Mouse (Mus musculus) stomach, embryonic 15.5 days (tissue): ENCODE data around the gene Camkmt. TPM values are rescaled to one million over a fixed set of nuclear protein-coding genes. Genes with fewer than 3 reads are reported as not detected.
A peak's percentile ranks its signal among the peaks of the same experiment; 100 is the strongest.

Experiments used
- ATAC-seq: fragments of 200-750 bp; cut with Nextera tagmentation; 2 replicates; pipeline ENCODE4 v1.8.0; 2017; ENCODE audit warnings: low read depth, moderate number of reproducible peaks, moderate TSS enrichment; ENCODE audit not compliant: insufficient read depth, low FRiP score
- H3K27ac ChIP-seq: fragments of 300-500 bp; sonication (generic); 2 replicates; pipeline ENCODE4 v1.5.1; 2015; ENCODE audit warnings: mild to moderate bottlenecking, inconsistent platforms
- H3K27me3 ChIP-seq: fragments of 300-500 bp; sonication (generic); replicated peaks from 2 replicates; pipeline ENCODE4 v1.6.1; 2015; ENCODE audit warnings: inconsistent platforms
- H3K36me3 ChIP-seq: fragments of 300-500 bp; sonication (generic); 2 replicates; pipeline ENCODE4 v1.6.1; 2015; ENCODE audit warnings: inconsistent platforms
- H3K4me1 ChIP-seq: fragments of 300-500 bp; sonication (generic); 2 replicates; pipeline ENCODE4 v1.6.1; 2015; ENCODE audit warnings: inconsistent platforms
- H3K4me2 ChIP-seq: fragments of 300-500 bp; sonication (generic); 2 replicates; pipeline ENCODE4 v1.6.1; 2015; ENCODE audit warnings: mild to moderate bottlenecking, inconsistent platforms
- H3K4me3 ChIP-seq: fragments of 300-500 bp; sonication (generic); replicated peaks from 2 replicates; pipeline ENCODE4 v1.5.1; 2015; ENCODE audit warnings: inconsistent platforms
- H3K9ac ChIP-seq: fragments of 300-500 bp; sonication (generic); 2 replicates; pipeline ENCODE4 v1.6.1; 2015; ENCODE audit warnings: inconsistent platforms
- H3K9me3 ChIP-seq: fragments of 300-500 bp; sonication (generic); 2 replicates; pipeline ENCODE4 v1.6.1; 2016; ENCODE audit warnings: inconsistent platforms
- WGBS: fragments of 180-500 bp; shearing (Covaris S2); methylation state at CpG from one replicate; pipeline ENCODE4 v1.1.7; 2015; 5-methylcytosine and 5-hydroxymethylcytosine counted together
- polyA plus RNA-seq: library from polyadenylated mRNA; unstranded; fragments of >200 nt; fragmentation: Nextera tagmentation; extraction: Ambion mirVana; gene quantifications from 2 replicates; pipeline ENCODE4 v1.2.1, GENCODE M21; 2015

The Camkmt gene
- polyA plus RNA-seq, 1 experiment from 2014 or later, result 14.3 TPM

DNA sequence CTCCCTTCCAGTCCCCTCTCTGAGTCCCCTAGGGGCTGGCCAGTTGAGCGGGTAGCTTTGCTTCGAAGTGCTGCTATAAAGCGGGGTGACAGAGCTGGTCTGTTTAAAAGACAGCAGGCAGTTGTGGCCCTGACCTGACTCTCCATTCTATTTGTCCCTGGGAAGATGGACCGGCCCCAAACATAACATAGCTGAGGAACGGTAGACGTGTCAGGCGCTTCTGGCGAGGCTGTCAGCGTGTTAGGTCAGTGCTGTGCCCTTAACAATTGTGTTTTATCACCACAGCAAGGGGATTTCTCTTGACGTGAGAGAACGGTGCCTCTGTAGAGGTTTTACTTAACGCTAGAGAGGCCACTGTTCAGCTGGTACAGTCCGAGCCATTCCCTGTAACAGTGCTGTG lies 86.9 kb downstream of the Camkmt start:
- ATAC-seq, result no peak
- Histone ChIP-seq H3K4me3 (no peak overlapping the region), H3K36me3 (no peaks in the 10 kb centered on the region), H3K9me3 (no peaks in the 10 kb centered on the region), H3K4me2 (no peak overlapping the region), H3K27ac (no peak overlapping the region), H3K4me1 (no peaks in the 10 kb centered on the region), H3K9ac (no peak overlapping the region), H3K27me3 (no peaks in the 10 kb centered on the region)
- 55% methylated on average over 13 of the region's 13 CpGs for whole genome bisulfite sequencing

- Histone ChIP-seq H3K4me3 (no peak overlapping the region), H3K27me3 (no peaks in the 10 kb centered on the region), H3K9ac (no peak overlapping the region), H3K27ac (no peak overlapping the region), H3K36me3 (no peaks in the 10 kb centered on the region), H3K9me3 (no peaks in the 10 kb centered on the region), H3K4me1 (no peaks in the 10 kb centered on the region), H3K4me2 (no peak overlapping the region)
- ATAC-seq, result no peak
- 47% methylated on average over 14 of the region's 14 CpGs for WGBS
Observed at GRCm38 (mm10) chr17:85180471-85181060, 90.2 kb downstream of the Camkmt start.

- H3K36me3 ChIP-seq, result no peaks in the 10 kb centered on the region
- H3K27me3 ChIP-seq, result no peaks in the 10 kb centered on the region
- H3K27ac ChIP-seq, result no peak overlapping the region
- peak; percentile 72; the same call in 1 of the 2 replicates for ATAC-seq
- no peak overlapping the region for H3K9ac ChIP-seq
- WGBS, result 4% methylated on average over 14 of the region's 14 CpGs
- H3K4me2 ChIP-seq, result peak overlapping the region; percentile 50
- H3K9me3 ChIP-seq, result no peaks in the 10 kb centered on the region
- H3K4me1 ChIP-seq, result peaks cover 5% of the 10 kb centered on the region; the same call in 1 of the 2 replicates
- peak overlapping the region; percentile 17 for H3K4me3 ChIP-seq
Observed at GRCm38 (mm10) chr17:85189227-85190127, 99.1 kb downstream of the Camkmt start.

GRCm38 (mm10) chr17:85190128-85190435 lies 99.7 kb downstream of the Camkmt start:
- ATAC-seq, result no peak
- no peaks in the 10 kb centered on the region for H3K9me3 ChIP-seq
- H3K27ac ChIP-seq, result no peak overlapping the region
- no peak overlapping the region for H3K9ac ChIP-seq
- 31% methylated on average over 7 of the region's 7 CpGs for WGBS
- H3K27me3 ChIP-seq, result no peaks in the 10 kb centered on the region
- H3K36me3 ChIP-seq, result no peaks in the 10 kb centered on the region
- H3K4me3 ChIP-seq, result no peak overlapping the region
- no peak overlapping the region for H3K4me2 ChIP-seq
- H3K4me1 ChIP-seq, result peaks cover 5% of the 10 kb centered on the region; the same call in 1 of the 2 replicates

GRCm38 (mm10) chr17:85193294-85193693 lies 102.9 kb downstream of the Camkmt start:
- Histone ChIP-seq H3K4me3 (no peak overlapping the region), H3K4me1 (peaks cover 5% of the 10 kb centered on the region; the same call in 1 of the 2 replicates), H3K27ac (no peak overlapping the region), H3K9ac (no peak overlapping the region), H3K36me3 (no peaks in the 10 kb centered on the region), H3K27me3 (no peaks in the 10 kb centered on the region), H3K9me3 (no peaks in the 10 kb centered on the region), H3K4me2 (no peak overlapping the region)
- no peak for ATAC-seq
- WGBS, result 76% methylated on average over 11 of the region's 11 CpGs

DNA sequence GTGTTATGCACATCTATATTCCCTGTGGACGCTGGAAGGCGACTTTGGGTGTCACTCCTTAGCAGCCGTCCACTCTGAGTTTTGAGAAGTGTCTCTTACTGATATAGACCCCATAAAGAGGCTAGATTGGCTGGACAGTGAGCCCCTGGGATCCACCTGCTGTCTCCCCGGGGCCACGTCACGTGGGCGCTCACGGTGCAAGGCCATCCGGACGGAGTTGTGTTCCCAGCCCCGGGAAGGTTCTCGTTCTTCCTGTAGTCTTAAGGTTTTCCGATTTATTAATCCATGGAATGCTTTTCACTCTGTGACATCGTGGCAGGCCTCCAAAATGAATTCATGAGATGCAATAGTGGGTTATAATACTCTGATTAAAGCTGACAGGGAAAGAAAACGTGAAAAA lies 108.4 kb downstream of the Camkmt start:
- WGBS, result 88% methylated on average over 15 of the region's 15 CpGs
- Histone ChIP-seq H3K27me3 (no peaks in the 10 kb centered on the region), H3K27ac (no peak overlapping the region), H3K9me3 (no peaks in the 10 kb centered on the region), H3K4me1 (no peaks in the 10 kb centered on the region), H3K4me3 (no peak overlapping the region), H3K4me2 (no peak overlapping the region), H3K9ac (no peak overlapping the region), H3K36me3 (no peaks in the 10 kb centered on the region)
- no peak for ATAC-seq

- no peaks in the 10 kb centered on the region for H3K9me3 ChIP-seq
- ATAC-seq, result no peak
- no peaks in the 10 kb centered on the region for H3K27me3 ChIP-seq
- H3K27ac ChIP-seq, result no peak overlapping the region
- no peaks in the 10 kb centered on the region for H3K4me1 ChIP-seq
- H3K36me3 ChIP-seq, result no peaks in the 10 kb centered on the region
- H3K4me2 ChIP-seq, result no peak overlapping the region
- WGBS, result 76% methylated on average over 11 of the region's 11 CpGs
- no peak overlapping the region for H3K4me3 ChIP-seq
- H3K9ac ChIP-seq, result no peak overlapping the region
Observed at GRCm38 (mm10) chr17:85199321-85199720, 109.0 kb downstream of the Camkmt start.

DNA sequence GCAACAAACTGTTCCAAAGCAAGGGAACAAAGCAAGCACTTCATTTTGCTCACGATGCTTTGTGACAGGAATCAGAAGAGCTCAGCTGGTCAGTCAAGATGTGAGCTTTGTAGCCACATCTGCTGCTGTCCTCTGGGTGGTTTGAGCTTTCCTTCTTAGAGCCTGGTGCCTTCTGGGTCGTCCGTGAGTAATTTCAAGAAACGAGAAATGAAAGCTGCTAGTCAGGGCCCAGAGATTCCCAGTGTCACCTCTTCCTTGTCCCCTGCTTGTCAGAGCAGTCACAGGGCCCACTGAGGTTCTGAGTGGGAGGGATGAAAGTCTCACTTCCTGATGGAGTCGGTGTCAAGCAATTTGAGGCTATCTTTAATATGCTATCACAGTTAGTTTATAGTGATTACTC lies 127.7 kb downstream of the Camkmt start:
- Histone ChIP-seq H3K27ac (no peak overlapping the region), H3K27me3 (no peaks in the 10 kb centered on the region), H3K9ac (no peak overlapping the region), H3K4me3 (no peak overlapping the region), H3K9me3 (no peaks in the 10 kb centered on the region), H3K36me3 (no peaks in the 10 kb centered on the region), H3K4me2 (no peak overlapping the region), H3K4me1 (no peaks in the 10 kb centered on the region)
- whole genome bisulfite sequencing, result 76% methylated on average over 5 of the region's 5 CpGs
- no peak for ATAC-seq

DNA sequence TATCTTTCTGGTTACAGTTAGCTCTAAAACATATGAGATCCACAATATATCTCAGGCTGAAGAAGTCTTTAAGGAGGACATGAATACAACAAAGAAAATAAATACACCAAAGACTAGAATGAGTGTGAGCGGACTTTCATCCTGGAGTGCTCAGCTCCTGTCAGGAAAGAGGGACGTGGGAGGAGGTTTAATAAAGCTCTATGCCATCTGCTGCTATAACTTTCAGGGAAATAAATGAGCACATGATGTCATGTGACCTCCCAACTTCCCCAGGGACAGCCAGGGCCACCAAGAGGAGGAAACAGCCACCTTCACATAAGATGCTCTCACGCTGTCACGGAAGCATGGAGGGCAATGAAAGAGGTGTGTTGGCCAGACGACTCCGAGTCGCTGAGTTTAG lies 151.8 kb downstream of the Camkmt start:
- Histone ChIP-seq H3K4me2 (no peak overlapping the region), H3K36me3 (no peaks in the 10 kb centered on the region), H3K27ac (no peak overlapping the region), H3K27me3 (no peaks in the 10 kb centered on the region), H3K9ac (no peak overlapping the region), H3K9me3 (no peaks in the 10 kb centered on the region), H3K4me3 (no peak overlapping the region), H3K4me1 (no peaks in the 10 kb centered on the region)
- ATAC-seq, result no peak
- WGBS, result 83% methylated on average over 7 of the region's 7 CpGs

DNA sequence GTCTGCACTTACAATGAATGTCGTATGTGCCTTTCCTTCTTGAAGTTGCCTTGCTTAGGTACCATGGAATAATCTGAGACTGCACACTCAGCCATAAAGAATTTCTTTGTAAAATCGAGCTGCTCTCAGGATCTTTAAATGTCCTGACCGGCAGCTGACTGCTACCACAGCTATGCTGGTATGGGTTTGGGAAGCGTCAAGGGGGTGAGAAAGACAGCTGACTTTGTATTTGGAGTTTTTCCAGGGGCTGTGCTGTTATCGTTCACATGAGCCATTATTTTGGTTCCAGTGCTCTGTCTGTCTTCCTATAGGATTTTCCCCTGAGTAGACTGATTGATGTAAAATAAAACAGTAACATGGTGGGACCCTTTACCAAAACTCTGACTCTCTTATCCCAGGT lies 158.6 kb downstream of the Camkmt start:
- Histone ChIP-seq H3K27ac (no peak overlapping the region), H3K36me3 (no peaks in the 10 kb centered on the region), H3K4me1 (no peaks in the 10 kb centered on the region), H3K4me3 (no peak overlapping the region), H3K9me3 (no peaks in the 10 kb centered on the region), H3K4me2 (no peak overlapping the region), H3K9ac (no peak overlapping the region), H3K27me3 (no peaks in the 10 kb centered on the region)
- 51% methylated on average over 5 of the region's 5 CpGs for WGBS
- no peak for ATAC-seq

- Histone ChIP-seq H3K27ac (no peak overlapping the region), H3K4me1 (no peaks in the 10 kb centered on the region), H3K4me2 (no peak overlapping the region), H3K27me3 (no peaks in the 10 kb centered on the region), H3K9me3 (no peaks in the 10 kb centered on the region), H3K36me3 (no peaks in the 10 kb centered on the region), H3K9ac (no peak overlapping the region), H3K4me3 (no peak overlapping the region)
- ATAC-seq, result no peak
- WGBS, result 51% methylated on average over 7 of the region's 7 CpGs
Observed at GRCm38 (mm10) chr17:85249744-85250143, 159.4 kb downstream of the Camkmt start.

- H3K4me3 ChIP-seq, result no peak overlapping the region
- no peaks in the 10 kb centered on the region for H3K27me3 ChIP-seq
- H3K9me3 ChIP-seq, result no peaks in the 10 kb centered on the region
- no peaks in the 10 kb centered on the region for H3K36me3 ChIP-seq
- H3K4me1 ChIP-seq, result no peaks in the 10 kb centered on the region
- H3K27ac ChIP-seq, result no peak overlapping the region
- H3K9ac ChIP-seq, result no peak overlapping the region
- no peak for ATAC-seq
- H3K4me2 ChIP-seq, result no peak overlapping the region
- 26% methylated on average over 9 of the region's 9 CpGs for WGBS
Observed at GRCm38 (mm10) chr17:85256930-85257329, 166.6 kb downstream of the Camkmt start.
